Mouse (Mus musculus) adrenal gland, postnatal 36 days (tissue): Measurements from ENCODE around the gene Tagap. TPM values are rescaled to one million over a fixed set of nuclear protein-coding genes. Genes with fewer than 3 reads are reported as not detected.
A peak's percentile ranks its signal among the peaks of the same experiment; 100 is the strongest.
"Not testable (repeated sequence)": the region's sequence is repeated elsewhere in the genome, so short reads cannot be mapped to it uniquely, and the experiment has no call there.

ENCODE experiments used
- DNase-seq, 2 experiments: peaks; one replicate each; pipeline ENCODE4 v3.0.0; 2021; ENCODE audit warnings: mixed read lengths in 1 of 2
- total RNA-seq, 2 experiments: library from RNA; stranded (reverse); gene quantifications; 2 replicates each; pipeline ENCODE4 v1.2.3; 2021

Gene Tagap
- total RNA-seq, 2 experiments from 2014 or later = 4.8 to 6.7 TPM

- no peak for DNase-seq
Observed at GRCm38 (mm10) chr17:7914596-7915227, 11.1 kb upstream of the Tagap start.

GRCm38 (mm10) chr17:7915791-7916190 lies 10.0 kb upstream of the Tagap start:
- DNase-seq = no peak

- DNase-seq = no peak
Observed at GRCm38 (mm10) chr17:7916782-7917574, 8.8 kb upstream of the Tagap start.

GRCm38 (mm10) chr17:7918355-7918754 lies 7.4 kb upstream of the Tagap start:
- DNase-seq = no peak

DNA sequence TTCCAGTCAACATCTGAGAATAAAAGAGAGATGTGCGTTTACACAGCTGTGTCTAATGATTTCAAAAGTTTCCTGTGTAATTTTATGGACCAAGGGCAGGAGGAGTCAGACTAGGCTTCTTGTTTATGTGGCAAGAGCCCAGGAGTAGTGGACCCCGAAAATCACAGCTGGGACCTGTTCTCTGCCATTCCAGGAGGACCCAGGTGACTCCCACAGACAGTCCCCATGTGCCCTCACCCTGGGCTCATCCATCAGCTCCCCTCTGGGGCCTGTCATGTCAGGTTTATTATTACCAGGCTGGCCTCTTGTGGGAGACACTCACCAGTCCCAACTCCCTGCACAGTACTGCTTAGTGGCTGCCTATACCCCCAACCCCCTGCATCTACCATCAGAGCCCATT lies 6.6 kb upstream of the Tagap start:
- DNase-seq = no peak

GRCm38 (mm10) chr17:7922564-7922963 lies 3.2 kb upstream of the Tagap start:
- DNase-seq = no peak

DNA sequence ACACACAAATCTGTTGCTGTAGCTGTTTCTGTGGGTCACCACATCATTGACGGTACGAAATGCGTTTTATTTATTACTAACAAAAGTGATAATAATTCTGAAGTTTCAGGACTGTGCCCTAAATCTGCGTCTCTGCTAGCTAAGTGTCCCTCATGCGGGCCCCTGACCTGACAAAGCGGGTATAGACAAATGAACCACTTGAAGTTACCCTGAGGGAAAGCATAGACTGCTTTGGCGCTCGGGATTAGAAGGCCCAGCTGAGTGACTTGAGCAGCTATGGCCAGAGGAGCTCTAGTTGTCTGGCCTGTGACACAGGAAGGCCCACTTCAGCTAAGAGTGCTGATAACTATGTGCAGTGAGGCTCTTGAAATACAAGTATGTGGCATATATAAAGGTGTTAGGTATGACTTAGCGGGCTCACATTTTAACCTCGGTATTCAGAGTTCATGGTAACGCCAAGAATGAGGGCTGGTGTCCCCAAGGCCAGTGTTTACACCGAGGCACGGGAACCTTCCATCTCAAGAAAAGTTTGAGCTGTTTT lies 1.5 kb upstream of the Tagap start:
- DNase-seq = no peak

- peak; percentile 83 to 89 for DNase-seq
Observed at GRCm38 (mm10) chr17:7927582-7928535, 2.1 kb downstream of the Tagap start.

- DNase-seq = no peak
Observed at GRCm38 (mm10) chr17:7928662-7929061, 2.9 kb downstream of the Tagap start.

GRCm38 (mm10) chr17:7929279-7929678 lies 3.5 kb downstream of the Tagap start:
- DNase-seq = no peak

- no peak for DNase-seq
Observed at GRCm38 (mm10) chr17:7931096-7931990, 5.5 kb downstream of the Tagap start.

GRCm38 (mm10) chr17:7932121-7932520 lies 6.3 kb downstream of the Tagap start:
- not testable (repeated sequence) for DNase-seq

GRCm38 (mm10) chr17:7939640-7940039 lies 13.8 kb downstream of the Tagap start:
- DNase-seq = peak; percentile 61 to 67

DNA sequence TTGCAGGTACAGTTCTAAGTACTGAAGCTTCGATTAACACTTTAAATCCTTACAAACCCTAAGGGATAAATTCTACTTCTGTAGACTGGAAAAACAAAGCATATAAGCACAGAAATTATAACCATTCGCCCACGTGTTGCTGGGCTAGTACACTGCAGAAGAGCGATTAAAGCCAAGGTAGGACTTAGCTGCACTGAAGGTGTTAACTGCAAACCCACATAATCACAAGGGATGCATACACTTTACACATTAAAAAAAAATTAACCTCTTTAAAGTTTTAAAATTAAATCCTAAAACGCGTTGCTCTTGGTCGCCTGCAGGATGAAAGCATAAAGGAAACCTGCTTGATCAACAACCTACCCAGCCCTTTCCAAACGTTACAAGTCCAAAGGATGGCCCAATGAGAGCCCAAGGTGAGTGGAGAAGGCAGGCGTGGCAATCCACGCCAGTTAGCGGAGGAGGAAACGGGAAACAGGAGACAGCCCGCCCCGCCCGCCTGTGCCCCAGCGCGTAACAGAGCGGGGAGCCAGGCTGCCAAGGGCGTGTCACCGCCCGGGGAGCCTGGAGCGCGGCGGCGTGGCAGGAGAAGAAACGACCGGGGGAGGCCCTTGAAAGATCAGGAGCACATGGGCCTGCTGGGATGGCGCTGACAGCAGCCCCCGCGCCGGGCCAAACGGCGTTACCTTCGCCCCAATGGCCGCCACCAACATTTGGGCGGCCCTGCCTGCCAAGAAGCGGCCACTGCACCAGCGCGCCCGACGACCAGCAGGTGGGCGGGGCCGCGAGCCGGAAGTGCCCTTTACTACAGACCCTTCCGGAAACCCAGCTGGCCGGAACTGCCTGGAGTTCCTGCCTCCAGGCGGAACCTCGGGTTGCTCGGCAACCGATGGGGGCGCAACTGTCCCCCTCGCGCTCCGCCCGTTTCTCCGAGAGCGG lies 19.6 kb downstream of the Tagap start, which contains the start of gene Rsph3a:
Rsph3a (plus strand) TSS at position 498 of the 936 bp plus-strand sequence.
- DNase-seq = peak; percentile 91 to 92

DNA sequence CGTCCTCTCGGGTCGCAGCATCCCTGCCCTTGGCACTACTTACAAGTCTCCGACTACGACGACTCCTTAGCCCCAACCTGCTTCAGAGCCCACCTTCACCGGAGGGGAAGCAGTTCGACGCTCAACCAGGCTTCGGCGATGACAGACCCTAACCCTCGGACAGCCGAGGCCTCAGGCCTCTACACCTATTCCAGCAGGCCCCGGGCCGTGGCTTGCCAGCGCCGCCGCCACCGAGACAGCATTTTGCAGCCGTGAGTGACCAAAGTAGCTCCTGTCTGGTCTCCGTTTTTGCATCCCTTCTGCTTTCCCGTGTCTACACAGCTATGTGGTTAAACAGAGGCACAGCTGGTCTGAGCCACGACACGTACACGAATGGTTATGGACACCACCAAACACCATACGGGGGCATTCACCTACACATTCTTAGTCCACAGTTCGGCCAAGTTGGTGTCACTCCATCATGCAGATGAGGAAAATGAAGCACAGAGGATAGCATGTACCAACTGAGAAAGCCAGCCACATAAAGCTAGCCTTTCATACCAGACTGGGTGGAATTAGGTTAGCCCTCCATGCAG lies 20.3 kb downstream of the Tagap start:
- DNase-seq = not testable (repeated sequence)

GRCm38 (mm10) chr17:7951333-7951732 lies 25.5 kb downstream of the Tagap start:
- DNase-seq = not testable (repeated sequence)

GRCm38 (mm10) chr17:7957242-7957641 lies 31.4 kb downstream of the Tagap start:
- not testable (repeated sequence) for DNase-seq

DNA sequence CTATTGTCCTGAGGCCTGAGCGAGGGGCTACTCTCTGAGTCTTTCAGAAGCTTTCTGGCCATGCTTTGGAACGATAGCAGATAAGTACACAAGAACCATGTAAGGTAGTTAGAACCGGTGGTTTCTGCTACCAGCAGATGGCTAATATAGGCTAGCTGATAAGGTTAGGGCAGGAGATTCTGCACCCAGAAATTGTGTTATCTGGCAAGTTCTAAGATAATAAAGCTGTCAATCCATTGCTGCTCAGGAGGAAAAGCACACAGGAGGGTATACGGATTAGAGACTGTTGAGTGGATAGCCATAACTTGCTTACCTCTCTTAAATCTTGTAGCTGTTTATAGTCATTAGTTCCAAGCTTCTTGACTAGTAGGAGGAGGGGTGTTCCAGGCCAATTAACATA lies 37.5 kb downstream of the Tagap start:
- DNase-seq = not testable (repeated sequence)

DNA sequence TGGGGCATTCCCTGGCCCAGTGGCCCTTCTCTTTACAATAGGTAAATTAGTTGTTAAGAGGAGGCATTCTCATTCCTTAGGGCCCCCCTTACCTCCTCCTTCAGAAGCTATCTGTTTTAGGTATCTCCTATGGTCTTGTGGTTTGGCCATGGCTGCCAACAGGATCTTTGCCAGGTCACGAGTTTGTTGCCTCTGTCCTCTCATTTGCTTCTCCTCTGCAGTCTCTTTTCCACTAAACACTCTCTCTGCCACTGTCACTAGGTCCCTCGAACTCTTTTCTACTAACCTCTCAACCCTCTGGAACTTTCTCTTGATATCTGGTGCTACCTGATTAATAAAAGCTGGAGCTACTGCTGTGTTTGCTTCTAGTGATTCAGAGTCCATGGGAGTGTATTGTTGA lies 38.6 kb downstream of the Tagap start:
- not testable (repeated sequence) for DNase-seq
